Mouse (Mus musculus) heart, postnatal 0 days (tissue): ENCODE data around the gene Prr13. TPM values are rescaled to one million over a fixed set of nuclear protein-coding genes. Genes with fewer than 3 reads are reported as not detected.

ENCODE experiments used
- ATAC-seq: fragments of 200-750 bp; cut with Nextera tagmentation; 2 replicates; pipeline ENCODE4 v1.8.0; 2017; ENCODE audit warnings: low read depth, moderate number of reproducible peaks, moderate library complexity; ENCODE audit not compliant: insufficient read depth
- DNase-seq: peaks from one replicate; pipeline ENCODE4 v3.0.0-alpha.2; 2016; ENCODE audit warnings: low spot score
- H3K27ac ChIP-seq: fragments of 300-500 bp; sonication (generic); 2 replicates; pipeline ENCODE4 v1.5.1; 2014; ENCODE audit warnings: low read depth, mild to moderate bottlenecking
- H3K27me3 ChIP-seq: fragments of 300-500 bp; sonication (generic); 2 replicates; pipeline ENCODE4 v1.6.1; 2014; ENCODE audit warnings: low read length, mixed read lengths; ENCODE audit not compliant: control insufficient read depth, insufficient read depth
- H3K36me3 ChIP-seq: fragments of 300-500 bp; sonication (generic); replicated peaks from 2 replicates; pipeline ENCODE4 v1.6.1; 2014; ENCODE audit warnings: low read length, mixed read lengths; ENCODE audit not compliant: control insufficient read depth, insufficient read depth
- H3K4me1 ChIP-seq: fragments of 300-500 bp; sonication (generic); 2 replicates; pipeline ENCODE4 v1.6.1; 2014; ENCODE audit warnings: antibody characterized with exemption; ENCODE audit not compliant: control insufficient read depth, insufficient read depth
- H3K4me2 ChIP-seq: fragments of 300-500 bp; sonication (generic); 2 replicates; pipeline ENCODE4 v1.6.1; 2014; ENCODE audit warnings: low read depth, mild to moderate bottlenecking, low read length, moderate library complexity
- H3K4me3 ChIP-seq: fragments of 300-500 bp; sonication (generic); 2 replicates; pipeline ENCODE4 v1.5.1; 2014; ENCODE audit warnings: low read depth, low read length
- H3K9ac ChIP-seq: fragments of 300-500 bp; sonication (generic); replicated peaks from 2 replicates; pipeline ENCODE4 v1.6.1; 2014; ENCODE audit warnings: low read depth, low read length, mixed read lengths
- H3K9me3 ChIP-seq: fragments of 300-500 bp; sonication (generic); replicated peaks from 2 replicates; pipeline ENCODE4 v1.6.1; 2016; ENCODE audit warnings: low read length; ENCODE audit not compliant: control insufficient read depth
- CTCF ChIP-seq: IDR thresholded peaks from 2 replicates; pipeline ENCODE4 v1.5.1; 2016; ENCODE audit warnings: antibody characterized with exemption, control low read depth, low read depth
- EP300 ChIP-seq: IDR thresholded peaks from 2 replicates; pipeline ENCODE4 v1.6.1; 2016; ENCODE audit warnings: antibody characterized with exemption, low read depth
- WGBS: fragments of 180-500 bp; shearing (Covaris S2); extraction: QIAGEN DNeasy Blood & Tissue Kit; methylation state at CpG from one replicate; pipeline ENCODE4 v1.1.7; 2014; 5-methylcytosine and 5-hydroxymethylcytosine counted together
- polyA plus RNA-seq: library from polyadenylated mRNA; unstranded; fragments of >200 nt; fragmentation: Nextera tagmentation; extraction: Ambion mirVana; gene quantifications from 2 replicates; pipeline ENCODE4 v1.2.1, GENCODE M21; 2015
- total RNA-seq: library from RNA; depleted of rRNA; stranded (reverse); fragments of >200 nt; gene quantifications from 2 replicates; pipeline ENCODE4 v1.2.3, GENCODE M21; 2014; ENCODE audit warnings: low replicate concordance

Gene Prr13
- total and polyA plus RNA-seq, 2 experiments from 2014 or later, result 16.8 to 73.4 TPM

GRCm38 (mm10) chr15:102505073-102505769 lies 46.4 kb downstream of the Prr13 start:
- Histone ChIP-seq H3K9ac (no peak overlapping the region), H3K36me3 (peaks cover 45% of the 10 kb centered on the region), H3K9me3 (no peaks in the 10 kb centered on the region), H3K4me1 (peaks cover 10% of the 10 kb centered on the region; the same call in 1 of the 2 replicates), H3K27ac (no peak overlapping the region), H3K4me2 (no peak overlapping the region), H3K4me3 (no peak overlapping the region), H3K27me3 (no peaks in the 10 kb centered on the region)
- ATAC-seq (no peak), DNase-seq (no peak)
- no peak for TF ChIP-seq EP300
- no peak for TF ChIP-seq CTCF
- WGBS, result 67% methylated on average over 12 of the region's 12 CpGs

- H3K27ac ChIP-seq, result no peak overlapping the region
These were observed 47.1 kb downstream of the Prr13 start for GRCm38 (mm10) chr15:102505770-102506463.

GRCm38 (mm10) chr15:102506464-102506830 lies 47.6 kb downstream of the Prr13 start:
- peaks cover 32% of the 10 kb centered on the region for H3K36me3 ChIP-seq
- ATAC-seq (no peak), DNase-seq (no peak)
- no peak overlapping the region for H3K9ac ChIP-seq
- H3K27ac ChIP-seq, result no peak overlapping the region
- no peaks in the 10 kb centered on the region for H3K9me3 ChIP-seq
- H3K4me3 ChIP-seq, result no peak overlapping the region
- no peak overlapping the region for H3K4me2 ChIP-seq
- peaks cover 10% of the 10 kb centered on the region; the same call in 1 of the 2 replicates for H3K4me1 ChIP-seq
- TF ChIP-seq EP300 (no peak), CTCF (no peak)
- WGBS, result 45% methylated on average over 2 of the region's 2 CpGs
- H3K27me3 ChIP-seq, result no peaks in the 10 kb centered on the region

More at GRCm38 (mm10) chr15:102505770-102506463, 47.1 kb downstream of the Prr13 start:
- Histone ChIP-seq H3K4me3 (no peak overlapping the region), H3K4me2 (no peak overlapping the region), H3K9ac (no peak overlapping the region), H3K9me3 (no peaks in the 10 kb centered on the region), H3K36me3 (peaks cover 38% of the 10 kb centered on the region), H3K27me3 (no peaks in the 10 kb centered on the region), H3K4me1 (peaks cover 10% of the 10 kb centered on the region; the same call in 1 of the 2 replicates)
- WGBS, result 48% methylated on average over 9 of the region's 9 CpGs
- ATAC-seq, result no peak
- TF ChIP-seq CTCF, result no peak
- TF ChIP-seq EP300, result no peak
- DNase-seq, result no peak

GRCm38 (mm10) chr15:102506864-102507263 lies 48.0 kb downstream of the Prr13 start:
- Histone ChIP-seq H3K9ac (no peak overlapping the region), H3K4me2 (no peak overlapping the region), H3K36me3 (peaks cover 28% of the 10 kb centered on the region), H3K27me3 (no peaks in the 10 kb centered on the region), H3K9me3 (no peaks in the 10 kb centered on the region), H3K4me3 (no peak overlapping the region), H3K27ac (no peak overlapping the region), H3K4me1 (peaks cover 10% of the 10 kb centered on the region; the same call in 1 of the 2 replicates)
- no peak for DNase-seq
- WGBS, result 68% methylated on average over 1 of the region's 1 CpGs
- no peak for ATAC-seq
- no peak for TF ChIP-seq EP300
- no peak for TF ChIP-seq CTCF

- ATAC-seq (no peak), DNase-seq (no peak)
- no peak overlapping the region for H3K9ac ChIP-seq
- peaks cover 10% of the 10 kb centered on the region; the same call in 1 of the 2 replicates for H3K4me1 ChIP-seq
- TF ChIP-seq CTCF (no peak), EP300 (no peak)
- H3K27ac ChIP-seq, result no peak overlapping the region
- peaks cover 21% of the 10 kb centered on the region for H3K36me3 ChIP-seq
- H3K4me3 ChIP-seq, result no peak overlapping the region
- H3K9me3 ChIP-seq, result no peaks in the 10 kb centered on the region
- no peak overlapping the region for H3K4me2 ChIP-seq
- H3K27me3 ChIP-seq, result no peaks in the 10 kb centered on the region
These were observed 48.7 kb downstream of the Prr13 start for GRCm38 (mm10) chr15:102507561-102507960.
